In genomic region chr17:34294249-34294648, GRCm38 (mm10) we compare ENCODE assay signal across 37 mouse cellular contexts. TPM values are rescaled to one million over a fixed set of nuclear protein-coding genes. Genes with fewer than 3 reads are reported as not detected.
"Had no signal": no experiment of that assay in that cellular context is flagged by ENCODE, and none has a peak within 500 bp of the region (broad histone marks: within the 10 kb centered on the region; RNA-seq: fewer than 3 reads in every experiment).

No protein-coding gene starts in this region.

- H3K4me1 ChIP-seq: heart, embryonic 10.5 days; heart, embryonic 12.5 days; limb, embryonic 12.5 days had no signal

- H3K9me3 ChIP-seq: heart, embryonic 10.5 days; heart, embryonic 12.5 days; hindbrain, embryonic 10.5 days; hindbrain, embryonic 12.5 days; kidney, embryonic 15.5 days; limb, embryonic 10.5 days; limb, embryonic 12.5 days had no signal

- H3K4me3 ChIP-seq: gastrocnemius, adult 2 months; heart, embryonic 10.5 days; heart, embryonic 12.5 days; hindbrain, embryonic 10.5 days; hindbrain, embryonic 12.5 days; kidney, embryonic 15.5 days; left cerebral cortex, adult 2 months; limb, embryonic 10.5 days; limb, embryonic 12.5 days had no signal

- H3K27ac ChIP-seq: gastrocnemius, adult 2 months; heart, embryonic 10.5 days; hindbrain, embryonic 10.5 days; hindbrain, embryonic 12.5 days; hindbrain, embryonic 14.5 days; kidney, embryonic 15.5 days; kidney, postnatal 0 days; left cerebral cortex, adult 2 months; limb, embryonic 10.5 days; limb, embryonic 12.5 days had no signal

- ATAC-seq: hindbrain, embryonic 16.5 days; intestine, embryonic 16.5 days had no signal

- H3K4me2 ChIP-seq: heart, embryonic 12.5 days; hindbrain, embryonic 12.5 days; hindbrain, embryonic 14.5 days; kidney, embryonic 15.5 days; limb, embryonic 12.5 days; liver, embryonic 11.5 days had no signal

- H3K36me3 ChIP-seq: heart, embryonic 10.5 days; heart, embryonic 12.5 days; hindbrain, embryonic 10.5 days; hindbrain, embryonic 12.5 days; kidney, embryonic 15.5 days; limb, embryonic 10.5 days; limb, embryonic 12.5 days had no signal

- DNase-seq: gastrocnemius, adult 2 months; gastrocnemius, postnatal 10 days; gastrocnemius, postnatal 25 days; heart, postnatal 10 days; heart, postnatal 4 days; kidney, adult 11 months; kidney, adult 8-10 months; kidney, postnatal 14 days; kidney, postnatal 36 days; layer of hippocampus, adult 9-11 months; liver had no signal

- H3K9ac ChIP-seq: heart, embryonic 12.5 days; hindbrain, embryonic 12.5 days; hindbrain, embryonic 14.5 days; kidney, embryonic 15.5 days; limb, embryonic 12.5 days had no signal

RNA-seq across cellular contexts. Expression of gene H2-Aa, which starts 6.6 kb away (rescaled TPM):
- polyA plus RNA-seq: hindbrain, embryonic 10.5 days; limb, embryonic 10.5 days; limb, embryonic 12.5 days; liver, embryonic 11.5 days had no signal

RNA-seq across cellular contexts. Expression of gene H2-Eb2, which starts 31.2 kb away (rescaled TPM):
- total RNA-seq: gastrocnemius, adult 2 months; gastrocnemius, postnatal 10 days; gastrocnemius, postnatal 25 days; gastrocnemius, postnatal 4 days; granulocyte monocyte progenitor cell, adult 5-6 weeks; heart, adult 8-10 months; heart, postnatal 10 days; heart, postnatal 25 days; heart, postnatal 4 days; layer of hippocampus, adult 18-20 months; layer of hippocampus, adult 8-10 months; layer of hippocampus, postnatal 14 days; left cerebral cortex, adult 2 months; left cerebral cortex, postnatal 14 days; left cerebral cortex, postnatal 36 days had no signal
- polyA plus RNA-seq: frontal cortex, adult 2 months; heart, embryonic 10.5 days; heart, embryonic 12.5 days; heart, embryonic 14.5 days; hindbrain, embryonic 10.5 days; intestine, embryonic 14.5 days; intestine, embryonic 16.5 days; kidney, embryonic 15.5 days; kidney, postnatal 0 days; limb, embryonic 10.5 days; limb, embryonic 14.5 days; liver, embryonic 11.5 days had no signal

RNA-seq across cellular contexts. Expression of gene H2-Ob, which starts 55.5 kb away (rescaled TPM):
- total RNA-seq: left cerebral cortex, postnatal 36 days had no signal
- polyA plus RNA-seq: heart, embryonic 10.5 days; heart, embryonic 14.5 days; hindbrain, embryonic 12.5 days; hindbrain, embryonic 14.5 days; limb, embryonic 10.5 days; limb, embryonic 12.5 days; liver, embryonic 11.5 days had no signal
